Mouse (Mus musculus): ENCODE results near the gene Gm45713.

- TF ChIP-seq CTCF (IDR thresholded peaks at IDR 0.05; ENCODE audit: extremely low read depth, insufficient read depth, low read length) (no peak), POLR2A (IDR thresholded peaks at IDR 0.05; ENCODE audit: extremely low read depth, insufficient read depth, low read length) (no peak)
Observed at GRCm38 (mm10) chr7:45112529-45112928, 23.5 kb downstream of the Gm45713 start.
